Mouse (Mus musculus) T-helper 1 cell (primary cell): Measurements from ENCODE around the gene Exoc3l.

Experiments used
- in situ Hi-C: fragments of 300-600 bp; cut with MboI, MseI; formaldehyde crosslinking; loops from one replicate; pipeline ENCODE4 v1.15.1; 2025; ENCODE audit warnings: high pct_unique_total_duplicates

Exoc3l gene

DNA sequence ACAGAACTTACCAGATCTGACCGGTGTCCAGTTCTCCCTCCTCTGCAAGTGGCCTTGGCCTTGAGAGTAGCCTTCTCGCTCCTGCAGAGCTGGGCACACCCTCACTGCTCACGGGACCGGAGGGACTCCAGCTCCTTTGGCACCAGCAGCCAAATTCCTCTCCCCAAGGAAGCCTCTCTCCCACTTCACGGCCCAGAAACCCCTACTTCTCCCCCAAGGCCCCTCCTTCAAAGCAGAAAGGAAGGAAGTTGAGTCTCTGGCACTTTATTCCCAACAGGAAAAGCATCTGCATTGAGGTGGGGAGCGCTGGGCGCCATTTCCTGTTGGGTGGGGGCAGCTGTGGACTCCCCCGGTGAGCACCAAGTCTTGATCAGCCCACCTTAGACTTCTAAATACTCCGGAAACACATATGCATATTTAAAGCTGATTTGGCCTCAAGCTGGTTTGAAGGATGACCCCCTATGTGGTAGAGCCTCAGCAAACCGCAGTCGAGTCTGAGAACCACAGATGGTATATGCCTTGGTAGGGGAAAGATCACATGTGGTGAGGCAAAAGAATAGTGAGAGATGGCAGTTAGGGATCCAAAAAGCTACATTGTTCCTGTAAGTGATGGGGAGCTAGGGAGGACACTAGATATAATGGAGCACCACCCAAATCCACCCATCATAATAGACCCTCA is at the start of gene Exoc3l:
Gene Exoc3l, minus strand, starts transcription at position 207 of the 679 bp plus-strand sequence.
- in situ Hi-C loops = no loop called here

DNA sequence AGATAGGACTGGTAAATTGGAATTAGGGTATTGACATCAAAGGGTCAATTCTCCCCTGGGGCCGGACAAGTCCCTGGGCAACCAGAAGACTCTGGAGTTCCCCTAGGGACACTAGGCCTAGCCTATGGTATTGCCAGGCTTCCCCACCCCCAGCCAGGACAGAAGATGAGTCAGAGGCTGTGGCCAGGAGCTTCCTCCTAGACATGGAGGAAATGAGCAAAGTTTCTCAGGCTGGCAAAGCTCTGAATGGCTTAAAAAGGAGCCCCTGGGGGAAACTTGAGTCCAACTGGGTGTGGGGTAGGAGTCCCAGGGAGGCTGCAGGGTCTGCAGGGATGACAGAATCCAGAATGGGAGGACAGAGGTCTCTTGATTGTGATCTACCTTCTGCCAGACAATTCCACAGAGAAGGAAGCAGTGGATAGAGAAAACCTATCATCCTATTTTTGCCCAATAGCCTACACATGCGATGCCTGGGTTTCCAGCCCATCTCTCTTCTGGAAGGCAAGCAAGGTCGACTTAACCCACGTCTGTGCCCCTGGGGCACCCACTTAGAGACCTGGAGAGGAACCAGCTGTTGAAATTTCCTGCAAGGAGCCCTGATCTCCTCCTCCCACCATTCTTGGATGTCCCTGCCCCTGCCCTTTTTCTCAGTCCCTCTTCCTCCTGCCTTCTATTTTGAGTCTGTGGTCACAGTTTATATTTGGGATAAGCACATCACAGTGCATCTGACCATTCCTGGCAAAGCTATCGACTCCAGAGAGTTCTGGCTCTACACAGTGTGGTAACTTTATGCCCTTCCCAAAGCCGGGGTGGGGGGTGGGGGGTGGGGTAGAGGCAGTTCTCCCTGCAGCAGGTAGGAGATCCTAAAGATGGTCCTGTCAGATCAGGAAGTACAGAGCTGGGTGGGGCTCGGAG is 49.4 kb upstream of the Exoc3l start:
- in situ Hi-C loops = no loop called here

DNA sequence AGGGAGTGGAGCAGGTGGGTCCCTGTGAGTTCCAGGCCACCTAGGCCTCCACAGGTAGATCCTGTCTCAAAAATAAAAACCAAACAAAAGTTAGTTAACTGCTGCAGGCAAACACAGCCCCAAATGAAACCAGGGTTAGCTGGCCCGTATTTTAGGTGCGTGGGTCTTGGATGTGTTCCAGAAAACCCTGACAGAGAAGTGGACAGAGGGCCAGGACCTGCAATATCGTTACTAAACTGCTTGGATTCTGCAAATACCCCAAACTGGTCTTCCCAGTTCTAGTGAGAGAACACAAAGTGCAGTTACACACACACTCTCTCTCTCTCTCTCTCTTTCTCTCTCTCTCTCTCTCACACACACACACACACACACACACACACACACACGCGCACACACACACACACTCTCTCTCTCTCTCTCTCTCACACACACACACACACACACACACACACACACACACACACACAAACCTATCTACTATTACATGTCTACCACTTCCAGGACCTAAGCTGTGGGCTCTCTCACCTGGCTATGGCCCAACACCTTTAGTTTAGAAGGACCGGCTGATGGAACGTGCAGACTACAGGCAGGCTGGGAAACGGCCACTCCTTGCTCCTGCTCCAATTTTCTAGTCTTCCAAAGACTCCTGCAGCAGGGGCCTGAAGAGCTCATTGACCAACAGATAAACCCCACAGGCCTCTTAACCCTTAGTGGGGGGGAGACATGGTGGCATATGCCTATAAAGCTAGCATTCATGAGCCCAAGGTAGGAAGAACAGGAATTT is 48.1 kb upstream of the Exoc3l start:
- in situ Hi-C loops = no loop called here

DNA sequence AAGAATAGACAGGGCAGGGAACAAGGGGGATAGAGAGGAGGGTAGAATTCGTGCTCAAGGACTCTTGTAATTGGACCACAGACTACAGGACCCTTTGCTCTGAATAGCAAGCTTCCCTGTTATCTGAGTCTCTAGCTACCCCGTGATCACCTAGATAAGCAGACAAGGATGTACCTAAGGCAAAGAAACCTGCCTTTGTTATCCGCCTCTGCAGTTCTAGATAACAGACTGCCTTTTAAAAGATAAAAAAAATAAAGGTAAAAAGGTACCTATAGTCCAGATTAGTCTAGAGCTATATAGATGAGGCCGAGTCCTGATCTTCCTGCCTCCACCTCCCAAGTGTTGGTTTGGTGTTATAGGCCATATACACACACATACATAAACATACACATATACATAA is 46.9 kb upstream of the Exoc3l start:
- in situ Hi-C loops = no loop called here

DNA sequence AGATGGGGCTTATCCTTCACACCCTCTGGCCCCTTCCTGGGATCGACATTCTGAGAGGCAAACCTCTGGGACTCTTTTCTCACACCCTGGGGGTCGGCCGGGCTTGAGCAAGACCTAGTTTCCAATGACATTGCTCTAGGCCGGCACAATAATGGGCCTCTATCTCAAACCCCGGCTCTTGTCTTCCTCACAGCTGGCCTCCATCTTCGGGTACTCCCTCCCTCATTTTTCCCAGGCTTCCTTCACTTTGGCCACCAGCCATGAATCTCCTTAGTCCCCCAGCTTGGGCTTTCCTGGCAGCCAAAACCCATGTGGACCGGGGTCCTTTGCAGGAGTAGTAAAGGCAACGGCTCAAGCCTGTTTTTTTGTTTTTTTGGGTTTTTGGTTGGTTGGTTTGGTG is 45.5 kb upstream of the Exoc3l start:
- in situ Hi-C loops = no loop called here

DNA sequence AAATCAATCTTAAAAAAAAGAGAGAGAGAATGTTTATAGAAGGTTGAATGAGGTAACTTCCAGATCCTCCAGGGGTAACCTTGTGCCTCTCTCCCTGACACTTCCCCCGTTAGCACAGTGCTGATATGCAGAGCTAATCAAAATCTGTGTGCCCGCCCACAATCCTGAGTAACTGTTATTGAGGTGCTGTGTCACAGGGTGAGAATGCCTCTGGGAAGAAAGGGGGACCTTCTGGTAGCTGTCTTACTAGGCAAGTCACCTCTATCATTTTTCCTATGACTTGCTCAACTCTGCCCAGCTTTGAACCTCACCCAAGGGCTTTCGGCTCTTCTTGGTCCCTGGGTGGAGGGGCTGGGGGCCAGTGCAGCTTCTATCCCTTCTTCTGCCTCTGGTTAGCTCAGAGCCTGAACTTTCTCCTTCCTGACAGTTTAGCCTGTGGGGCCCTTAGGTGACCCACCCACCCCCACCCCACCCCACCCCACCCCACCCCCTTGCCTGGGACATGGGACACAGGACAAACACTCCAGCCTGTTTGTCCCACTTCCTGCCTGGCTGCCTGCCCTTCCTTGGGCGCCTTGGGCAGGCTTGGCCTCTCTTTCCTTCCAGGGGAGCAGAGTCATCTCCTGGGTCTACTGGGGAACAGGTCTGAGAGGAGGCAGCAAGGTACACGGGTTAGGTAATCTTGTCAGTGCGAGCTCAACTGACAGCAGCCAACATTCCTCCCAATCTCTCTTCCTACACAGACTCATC is 44.2 kb upstream of the Exoc3l start:
- in situ Hi-C loops = no loop called here

DNA sequence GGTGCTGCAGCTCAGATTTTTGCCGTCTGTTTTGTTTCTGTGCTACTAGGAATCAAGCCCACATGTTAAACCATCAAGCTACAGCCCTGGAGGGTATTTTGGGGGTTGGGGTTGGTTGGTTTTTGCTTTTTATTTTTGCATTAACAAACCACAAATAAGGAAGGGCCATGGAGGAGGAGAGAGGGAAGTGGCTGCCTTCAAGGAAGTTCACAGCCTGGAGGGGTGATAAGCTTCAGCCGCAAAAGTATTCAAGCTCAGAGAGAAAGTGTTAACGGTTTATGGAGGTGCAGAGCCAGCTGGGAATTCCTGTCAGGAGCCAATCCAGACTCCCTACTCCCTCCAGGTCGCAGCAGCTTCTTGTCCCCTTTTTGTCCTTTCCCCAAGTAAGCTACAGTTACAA is 43.1 kb upstream of the Exoc3l start:
- in situ Hi-C loops = no loop called here

DNA sequence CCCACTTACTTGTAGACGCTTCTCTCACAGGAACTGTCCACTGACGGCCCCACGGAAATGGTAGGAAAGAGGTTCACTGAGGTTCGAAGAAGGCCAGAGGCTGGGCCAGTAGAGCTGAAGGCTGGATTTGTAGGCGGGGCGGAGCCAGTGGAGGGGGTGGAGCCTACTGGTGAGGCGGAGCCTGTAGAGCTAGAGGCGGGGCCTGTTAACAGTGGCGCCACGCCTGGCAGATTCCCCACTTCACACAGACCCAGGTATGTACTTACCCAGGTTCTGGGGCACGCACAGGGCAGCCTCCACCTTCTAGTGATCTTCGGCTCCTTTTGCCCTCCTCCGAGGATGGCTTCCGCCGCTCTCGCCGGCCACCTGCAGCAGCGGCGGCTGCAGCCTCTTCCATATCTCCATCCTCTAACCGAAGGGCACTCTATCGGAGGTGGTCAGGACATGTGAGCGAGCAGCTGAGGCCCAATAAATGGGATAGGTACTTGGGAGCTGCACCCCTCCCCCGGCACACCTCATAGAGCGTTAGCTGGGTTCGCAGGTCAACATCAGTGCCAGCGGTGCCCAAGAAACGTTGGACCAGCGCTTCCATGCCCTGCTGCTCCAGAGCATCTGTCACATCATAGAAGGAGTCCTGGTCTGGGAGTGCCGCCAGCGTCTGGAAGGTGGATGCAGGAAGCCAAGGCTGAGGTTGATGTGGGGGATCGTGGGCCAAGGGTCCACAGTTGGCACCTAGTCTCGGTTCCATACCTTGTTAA is 40.7 kb upstream of the Exoc3l start:
- in situ Hi-C loops = no loop called here

DNA sequence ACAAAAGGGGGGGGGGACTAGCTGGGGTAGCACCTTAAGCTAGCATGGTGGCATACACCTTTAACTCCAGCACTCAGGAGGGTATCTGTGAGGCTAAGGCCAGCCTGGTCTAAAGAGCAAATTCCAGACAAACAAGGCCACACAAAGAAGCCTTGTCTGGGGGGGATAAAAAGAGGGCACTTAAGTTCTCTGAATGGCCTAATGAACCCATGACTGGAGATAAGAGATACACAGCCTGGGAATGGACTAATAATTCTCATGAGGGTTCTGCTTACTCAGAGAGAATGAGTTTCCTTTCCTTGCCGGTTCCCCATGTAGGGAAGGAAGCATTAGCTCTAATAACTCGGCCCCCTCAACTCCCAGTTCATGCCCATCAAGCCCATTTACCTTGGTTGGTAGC is 36.6 kb upstream of the Exoc3l start:
- in situ Hi-C loops = no loop called here

DNA sequence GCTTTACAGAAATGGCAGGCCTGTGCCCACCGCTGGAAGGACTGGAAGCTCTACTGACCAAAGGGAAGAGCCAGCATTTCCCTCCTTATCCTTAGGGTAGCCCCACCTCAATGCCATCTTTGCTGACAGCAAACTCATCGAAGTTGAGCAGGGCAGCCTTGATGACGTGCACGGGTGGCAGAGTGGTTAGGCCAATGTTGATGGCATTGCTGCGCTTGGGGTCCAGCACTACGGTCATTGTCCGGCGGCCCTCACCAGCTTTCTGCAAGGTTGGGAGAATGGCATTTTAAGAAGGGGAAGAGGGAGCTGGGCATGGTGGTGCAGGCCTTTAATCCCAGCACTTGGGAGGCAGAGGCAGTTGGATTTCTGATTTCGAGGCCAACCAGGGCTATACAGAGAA is 36.0 kb upstream of the Exoc3l start:
- in situ Hi-C loops = no loop called here

DNA sequence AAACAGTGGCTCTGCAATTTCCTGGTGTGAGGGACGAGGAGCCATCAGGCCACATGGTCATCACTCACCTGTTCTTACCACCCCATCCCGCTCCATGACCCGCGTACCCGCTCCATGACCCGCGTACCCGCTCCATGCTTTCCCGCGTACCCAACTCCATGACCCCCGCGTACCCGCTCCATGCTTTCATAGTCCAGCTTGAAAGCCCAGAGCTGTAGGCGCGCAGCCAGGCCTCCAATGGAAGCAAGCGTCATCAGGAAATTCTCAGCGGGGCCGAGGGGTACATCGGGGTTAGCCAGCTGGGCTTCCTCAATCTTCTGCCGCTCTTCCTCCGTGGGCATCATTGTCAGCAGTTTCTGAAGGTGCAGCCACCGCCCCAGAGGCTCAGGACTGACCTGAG is 35.6 kb upstream of the Exoc3l start:
- in situ Hi-C loops = no loop called here

DNA sequence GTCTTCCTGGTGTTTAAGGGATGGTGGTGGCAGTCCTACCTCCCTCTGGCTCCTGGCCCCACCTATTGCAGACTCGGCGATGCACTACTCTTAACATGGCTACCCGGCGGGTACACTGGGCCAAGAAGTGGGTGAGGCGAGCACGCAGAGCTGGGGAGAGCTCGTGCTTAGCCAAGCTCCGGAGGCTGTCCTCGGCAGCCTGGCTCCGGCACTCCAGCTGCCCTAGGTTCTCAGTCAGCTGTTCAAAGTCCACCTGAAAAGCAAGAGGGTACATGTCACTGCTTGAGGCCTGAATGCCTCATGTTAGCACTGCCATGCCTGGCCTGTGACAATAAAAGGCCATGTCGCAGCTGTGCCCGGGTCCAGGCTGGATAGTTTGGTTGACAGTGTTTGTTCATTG is 34.4 kb upstream of the Exoc3l start:
- in situ Hi-C loops = no loop called here

DNA sequence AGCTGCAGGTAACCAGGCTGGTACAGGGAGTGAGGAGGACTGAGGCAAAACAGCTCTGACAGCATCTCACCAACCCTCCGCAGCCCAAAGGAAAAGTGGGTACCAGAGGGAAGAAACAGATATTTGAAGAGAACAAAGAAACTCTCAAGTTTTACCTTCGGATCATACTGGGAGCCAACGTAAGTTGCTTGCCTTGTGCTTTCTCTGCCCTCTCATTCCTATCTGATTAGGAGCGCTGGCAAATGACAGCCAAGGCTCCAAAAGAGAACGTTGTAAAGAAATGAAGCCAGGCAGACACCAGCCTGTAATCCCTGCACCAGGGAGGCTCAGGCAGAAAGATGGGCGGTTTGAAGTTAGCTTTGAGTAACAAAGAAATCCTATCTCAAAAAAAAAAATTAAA is 31.1 kb upstream of the Exoc3l start:
- in situ Hi-C loops = no loop called here

DNA sequence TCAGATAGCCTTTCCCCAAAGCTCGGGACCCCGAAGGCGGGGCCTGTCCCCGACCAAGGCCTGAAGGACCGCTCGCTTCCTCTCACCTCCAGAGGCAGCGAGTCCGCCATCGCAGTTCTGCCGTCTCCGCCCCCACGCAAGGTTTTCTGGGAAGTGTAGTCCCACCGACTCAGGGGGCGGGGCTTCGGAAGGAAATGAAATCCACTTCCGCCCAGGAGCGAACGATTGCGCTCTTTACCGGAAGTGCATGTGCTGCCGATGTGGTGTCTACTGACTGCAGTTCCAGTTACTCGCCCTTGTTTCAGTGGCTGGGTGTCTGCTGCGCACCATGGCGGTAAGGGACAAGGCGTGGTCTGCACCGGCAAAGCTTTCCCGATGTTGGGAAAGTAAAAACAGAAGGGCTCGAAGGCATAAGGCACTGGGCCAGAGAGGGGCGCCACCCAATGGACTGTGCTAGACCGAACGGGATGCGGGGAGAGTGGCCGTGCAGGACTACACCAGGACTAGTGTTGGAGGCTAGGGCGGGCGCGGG is 30.3 kb upstream of the Exoc3l start, which contains the start of the genes Lrrc29 and Tmem208:
Gene Lrrc29, minus strand, starts transcription at position 138 of the 532 bp plus-strand sequence.
Gene Tmem208, plus strand, starts transcription at position 214 of the 532 bp plus-strand sequence.
- in situ Hi-C loops = no loop called here

DNA sequence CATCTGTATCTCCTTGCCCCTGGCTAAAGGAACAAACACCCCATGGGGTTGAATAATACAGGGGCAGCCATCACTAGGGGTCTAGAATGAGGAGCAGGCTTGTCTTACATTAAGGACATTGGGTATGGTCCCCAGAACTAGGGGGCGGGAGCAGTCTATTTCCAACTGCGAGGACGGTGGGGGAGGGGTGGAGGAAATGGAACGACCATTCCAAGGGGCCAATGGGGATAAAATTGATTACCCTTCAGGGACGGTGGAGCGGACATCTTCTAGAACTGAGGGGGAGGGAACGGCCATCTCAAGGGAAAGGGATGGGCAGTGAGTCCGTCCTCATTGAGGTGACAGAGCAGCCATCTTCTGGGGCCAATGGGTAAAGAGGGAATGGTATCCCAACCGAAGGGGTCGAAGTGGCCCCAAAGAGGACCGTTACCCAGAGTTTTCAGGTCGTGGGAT is 29.8 kb upstream of the Exoc3l start:
- in situ Hi-C loops = no loop called here

DNA sequence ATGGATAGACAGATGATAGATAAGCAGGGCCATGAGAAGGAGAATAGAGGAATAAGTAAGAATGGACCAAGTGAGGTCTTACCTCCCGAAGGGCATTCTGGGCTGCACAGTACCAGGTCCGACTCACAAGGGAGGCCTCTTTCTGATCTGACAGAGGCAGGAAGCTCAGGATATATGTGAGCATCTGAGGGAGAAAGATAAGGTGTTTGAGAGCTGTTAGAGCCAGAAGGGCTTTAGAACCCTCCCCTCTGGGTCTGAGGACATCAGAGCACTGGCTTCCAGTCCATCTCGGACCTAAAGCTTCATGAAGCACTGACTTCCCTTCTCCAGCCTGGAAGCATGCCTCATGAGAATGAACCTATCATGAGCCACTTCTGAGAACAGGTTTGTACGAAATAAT is 27.3 kb upstream of the Exoc3l start:
- in situ Hi-C loops = no loop called here

DNA sequence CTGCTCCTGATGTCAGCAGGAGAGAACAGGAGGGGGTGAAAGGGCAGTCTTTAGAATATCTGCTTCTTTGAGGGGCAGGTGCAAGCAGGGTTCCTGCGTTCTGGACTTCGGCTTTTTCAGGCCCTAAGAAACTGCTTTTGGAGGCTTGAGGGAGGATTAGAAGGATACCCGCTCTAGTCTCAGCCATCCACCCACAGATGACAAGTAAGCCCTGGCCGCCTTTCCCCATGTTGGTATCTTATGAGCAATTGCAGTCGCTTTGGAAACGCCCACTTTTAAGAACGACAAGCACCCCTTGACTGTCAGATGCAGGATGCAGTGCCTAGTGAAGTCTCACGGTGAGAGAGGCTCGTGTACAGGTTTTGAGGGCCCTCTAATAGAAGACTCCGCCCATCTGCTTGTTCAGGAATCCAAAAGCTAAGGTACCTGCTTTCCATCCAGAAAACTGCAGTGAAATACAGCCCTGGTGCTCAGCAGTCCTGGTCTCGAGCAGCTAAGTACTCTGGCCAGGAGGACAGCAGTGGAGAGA is 22.8 kb upstream of the Exoc3l start:
- in situ Hi-C loops = no loop called here

DNA sequence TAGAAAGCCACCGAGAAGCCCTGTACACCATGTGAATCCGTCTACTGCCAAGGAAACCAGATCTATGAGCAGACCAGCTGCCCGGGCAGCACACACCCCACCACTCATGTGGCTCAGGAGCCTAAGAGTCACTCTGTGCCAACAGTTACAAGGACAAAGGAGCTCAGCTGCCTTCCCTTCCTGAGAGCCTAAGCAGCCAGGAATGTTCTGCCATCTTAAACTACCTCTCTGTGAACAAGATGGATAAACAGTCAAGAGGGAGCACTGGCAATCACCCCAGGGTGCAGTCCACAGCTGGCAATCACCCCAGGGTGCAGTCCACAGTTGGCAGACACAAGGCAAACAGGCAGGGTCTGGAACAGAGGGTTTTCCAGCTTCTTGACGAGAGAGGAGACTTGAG is 22.0 kb upstream of the Exoc3l start:
- in situ Hi-C loops = no loop called here

DNA sequence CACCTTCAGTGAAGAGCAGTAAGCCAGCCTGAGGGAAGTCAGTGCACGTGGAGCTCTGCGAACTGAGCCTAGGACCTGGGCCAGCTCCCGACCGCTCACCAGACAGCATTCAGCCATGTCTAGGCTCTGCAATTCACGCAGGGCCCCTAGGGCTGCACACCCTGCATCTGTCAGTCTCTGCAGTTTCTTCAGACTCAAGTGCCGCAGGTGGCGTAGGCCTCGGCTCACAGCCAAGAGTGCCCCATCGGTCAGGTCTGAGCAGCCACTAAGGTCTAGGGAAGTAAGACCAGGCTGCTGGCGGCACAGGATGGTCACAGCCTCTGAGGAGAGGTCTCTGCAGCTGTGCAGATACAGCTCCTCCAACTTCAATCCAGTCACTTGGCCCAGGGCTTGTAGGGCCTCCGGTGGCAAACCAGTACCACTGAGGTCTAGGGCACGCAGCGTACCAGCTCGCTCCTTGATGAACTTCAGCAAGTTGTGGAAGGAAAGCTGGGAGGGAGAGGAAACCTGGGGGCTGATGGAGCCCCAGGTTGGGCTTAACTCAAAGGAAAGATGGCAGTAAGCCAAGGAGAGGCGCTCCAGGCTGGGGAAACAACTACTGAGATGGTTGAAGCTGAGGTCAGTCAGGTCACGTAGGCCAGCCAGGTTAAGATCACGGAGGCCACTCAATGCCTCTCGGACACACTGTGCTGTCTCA is 19.3 kb upstream of the Exoc3l start:
- in situ Hi-C loops = no loop called here
